Mouse (Mus musculus): ENCODE measurements around the gene Ctrb1. TPM values are rescaled to one million over a fixed set of nuclear protein-coding genes. Genes with fewer than 3 reads are reported as not detected.

Gene Ctrb1
- polyA plus RNA-seq, 1 experiment, result not detected

- Histone ChIP-seq H3K4me3 (replicated peaks) (no peak overlapping the region), H3K9me3 (ENCODE audit: control insufficient read depth, low read length) (peaks cover 9% of the 10 kb centered on the region), H3K27me3 (ENCODE audit: control insufficient read depth) (peaks cover 23% of the 10 kb centered on the region), H3K4me1 (ENCODE audit: control insufficient read depth) (no peaks in the 10 kb centered on the region), H3K36me3 (ENCODE audit: control insufficient read depth) (no peaks in the 10 kb centered on the region)
- TF ChIP-seq TAL1 (IDR thresholded peaks at IDR 0.05; ENCODE audit: low read length) (no peak), GATA1 (IDR thresholded peaks at IDR 0.05; ENCODE audit: low read length) (no peak)
These were observed 12.0 kb downstream of the Ctrb1 start for GRCm38 (mm10) chr8:111678848-111679247.

- Histone ChIP-seq H3K4me3 (replicated peaks) (no peak overlapping the region), H3K4me1 (ENCODE audit: control insufficient read depth) (no peaks in the 10 kb centered on the region), H3K36me3 (ENCODE audit: control insufficient read depth) (no peaks in the 10 kb centered on the region), H3K9me3 (ENCODE audit: control insufficient read depth, low read length) (peaks cover 9% of the 10 kb centered on the region), H3K27me3 (ENCODE audit: control insufficient read depth) (peaks cover 23% of the 10 kb centered on the region)
- no peak for TF ChIP-seq GATA1 (IDR thresholded peaks at IDR 0.05; ENCODE audit: low read length)
- no peak for TF ChIP-seq TAL1 (IDR thresholded peaks at IDR 0.05; ENCODE audit: low read length)
These were observed 12.7 kb downstream of the Ctrb1 start for GRCm38 (mm10) chr8:111678111-111678510.

- TF ChIP-seq TAL1 (IDR thresholded peaks at IDR 0.05; ENCODE audit: low read length), result no peak
- TF ChIP-seq GATA1 (IDR thresholded peaks at IDR 0.05; ENCODE audit: low read length), result no peak
- Histone ChIP-seq H3K4me1 (ENCODE audit: control insufficient read depth) (no peaks in the 10 kb centered on the region), H3K27me3 (ENCODE audit: control insufficient read depth) (peaks cover 17% of the 10 kb centered on the region), H3K4me3 (replicated peaks) (no peak overlapping the region), H3K36me3 (ENCODE audit: control insufficient read depth) (peaks cover 3% of the 10 kb centered on the region), H3K9me3 (ENCODE audit: control insufficient read depth, low read length) (peaks cover 9% of the 10 kb centered on the region)
These were observed 14.6 kb downstream of the Ctrb1 start for GRCm38 (mm10) chr8:111676237-111676636.

GRCm38 (mm10) chr8:111666751-111667150, 24.1 kb downstream of the Ctrb1 start:
- Histone ChIP-seq H3K4me1 (ENCODE audit: control insufficient read depth) (no peaks in the 10 kb centered on the region), H3K9me3 (ENCODE audit: control insufficient read depth, low read length) (peaks cover 2% of the 10 kb centered on the region; the same call in 1 of the 2 replicates), H3K36me3 (ENCODE audit: control insufficient read depth) (peaks cover 23% of the 10 kb centered on the region), H3K4me3 (replicated peaks) (no peak overlapping the region), H3K27me3 (ENCODE audit: control insufficient read depth) (no peaks in the 10 kb centered on the region)
- TF ChIP-seq TAL1 (IDR thresholded peaks at IDR 0.05; ENCODE audit: low read length) (no peak), GATA1 (IDR thresholded peaks at IDR 0.05; ENCODE audit: low read length) (no peak)

- Histone ChIP-seq H3K27me3 (ENCODE audit: control insufficient read depth) (no peaks in the 10 kb centered on the region), H3K36me3 (ENCODE audit: control insufficient read depth) (peaks cover 10% of the 10 kb centered on the region), H3K4me3 (replicated peaks) (no peak overlapping the region), H3K9me3 (ENCODE audit: control insufficient read depth, low read length) (no peaks in the 10 kb centered on the region), H3K4me1 (ENCODE audit: control insufficient read depth) (no peaks in the 10 kb centered on the region)
- TF ChIP-seq GATA1 (IDR thresholded peaks at IDR 0.05; ENCODE audit: low read length) (no peak), TAL1 (IDR thresholded peaks at IDR 0.05; ENCODE audit: low read length) (no peak)
These were observed 28.3 kb downstream of the Ctrb1 start for GRCm38 (mm10) chr8:111662473-111662872.

GRCm38 (mm10) chr8:111658819-111659423, 31.9 kb downstream of the Ctrb1 start:
- no peak overlapping the region for H3K4me3 ChIP-seq (replicated peaks)
- no peak for TF ChIP-seq TAL1 (IDR thresholded peaks at IDR 0.05; ENCODE audit: low read length)
- TF ChIP-seq GATA1 (IDR thresholded peaks at IDR 0.05; ENCODE audit: low read length), result no peak
- no peaks in the 10 kb centered on the region for H3K9me3 ChIP-seq (ENCODE audit: control insufficient read depth, low read length)
- H3K36me3 ChIP-seq (ENCODE audit: control insufficient read depth), result peaks cover 10% of the 10 kb centered on the region
- no peaks in the 10 kb centered on the region for H3K4me1 ChIP-seq (ENCODE audit: control insufficient read depth)
- H3K27me3 ChIP-seq (ENCODE audit: control insufficient read depth), result no peaks in the 10 kb centered on the region

- TF ChIP-seq TAL1 (IDR thresholded peaks at IDR 0.05; ENCODE audit: low read length) (no peak), GATA1 (IDR thresholded peaks at IDR 0.05; ENCODE audit: low read length) (no peak)
- Histone ChIP-seq H3K4me3 (replicated peaks) (no peak overlapping the region), H3K9me3 (ENCODE audit: control insufficient read depth, low read length) (no peaks in the 10 kb centered on the region), H3K4me1 (ENCODE audit: control insufficient read depth) (no peaks in the 10 kb centered on the region), H3K36me3 (ENCODE audit: control insufficient read depth) (peaks cover 10% of the 10 kb centered on the region), H3K27me3 (ENCODE audit: control insufficient read depth) (no peaks in the 10 kb centered on the region)
These were observed 33.4 kb downstream of the Ctrb1 start for GRCm38 (mm10) chr8:111657312-111657854.

GRCm38 (mm10) chr8:111653524-111653923, 37.3 kb downstream of the Ctrb1 start:
- Histone ChIP-seq H3K4me3 (replicated peaks) (no peak overlapping the region), H3K4me1 (ENCODE audit: control insufficient read depth) (peaks cover 5% of the 10 kb centered on the region), H3K9me3 (ENCODE audit: control insufficient read depth, low read length) (no peaks in the 10 kb centered on the region), H3K27me3 (ENCODE audit: control insufficient read depth) (no peaks in the 10 kb centered on the region), H3K36me3 (ENCODE audit: control insufficient read depth) (no peaks in the 10 kb centered on the region)
- TF ChIP-seq GATA1 (IDR thresholded peaks at IDR 0.05; ENCODE audit: low read length) (no peak), TAL1 (IDR thresholded peaks at IDR 0.05; ENCODE audit: low read length) (no peak)

GRCm38 (mm10) chr8:111650651-111651050, 40.2 kb downstream of the Ctrb1 start:
- Histone ChIP-seq H3K9me3 (ENCODE audit: control insufficient read depth, low read length) (no peaks in the 10 kb centered on the region), H3K4me1 (ENCODE audit: control insufficient read depth) (peaks cover 9% of the 10 kb centered on the region), H3K4me3 (replicated peaks) (no peak overlapping the region), H3K36me3 (ENCODE audit: control insufficient read depth) (no peaks in the 10 kb centered on the region), H3K27me3 (ENCODE audit: control insufficient read depth) (no peaks in the 10 kb centered on the region)
- TF ChIP-seq TAL1 (IDR thresholded peaks at IDR 0.05; ENCODE audit: low read length), result no peak
- TF ChIP-seq GATA1 (IDR thresholded peaks at IDR 0.05; ENCODE audit: low read length), result no peak

All from erythroblast, embryonic 14.5 days (primary cell).